Mouse (Mus musculus) neural tube, embryonic 12.5 days (tissue): ENCODE measurements around the gene Slc5a5. TPM values are rescaled to one million over a fixed set of nuclear protein-coding genes. Genes with fewer than 3 reads are reported as not detected.

Experiments used
- ATAC-seq: fragments of 200-750 bp; cut with Nextera tagmentation; 2 replicates; pipeline ENCODE4 v1.8.0; 2017; ENCODE audit warnings: low read depth, mild to moderate bottlenecking, moderate TSS enrichment, moderate library complexity; ENCODE audit not compliant: low FRiP score
- H3K27ac ChIP-seq: fragments of 300-500 bp; sonication (generic); 2 replicates; pipeline ENCODE4 v1.5.1; 2016
- H3K27me3 ChIP-seq: fragments of 300-500 bp; sonication (generic); replicated peaks from 2 replicates; pipeline ENCODE4 v1.6.1; 2016; ENCODE audit warnings: mild to moderate bottlenecking
- H3K36me3 ChIP-seq: fragments of 300-500 bp; sonication (generic); 2 replicates; pipeline ENCODE4 v1.6.1; 2016; ENCODE audit warnings: mild to moderate bottlenecking
- H3K4me1 ChIP-seq: fragments of 300-500 bp; sonication (generic); 2 replicates; pipeline ENCODE4 v1.6.1; 2016
- H3K4me2 ChIP-seq: fragments of 300-500 bp; sonication (generic); replicated peaks from 2 replicates; pipeline ENCODE4 v1.6.1; 2016; ENCODE audit warnings: mild to moderate bottlenecking
- H3K4me3 ChIP-seq: fragments of 300-500 bp; sonication (generic); 2 replicates; pipeline ENCODE4 v1.5.1; 2016
- H3K9ac ChIP-seq: fragments of 300-500 bp; sonication (generic); 2 replicates; pipeline ENCODE4 v1.6.1; 2016; ENCODE audit warnings: mild to moderate bottlenecking
- H3K9me3 ChIP-seq: fragments of 300-500 bp; sonication (generic); 2 replicates; pipeline ENCODE4 v1.6.1; 2016; ENCODE audit warnings: mild to moderate bottlenecking
- WGBS: fragments of 180-500 bp; shearing (Covaris S2); methylation state at CpG from one replicate; pipeline ENCODE4 v1.1.7; 2016; 5-methylcytosine and 5-hydroxymethylcytosine counted together
- microRNA counts: library from miRNA; unstranded; fragments of <30 nt; microRNA quantifications from one replicate; lab custom pipeline; 2017
- microRNA-seq: library from miRNA; unstranded; fragments of <30 nt; microRNA quantifications from one replicate; pipeline ENCODE4, GENCODE M21; 2017
- polyA plus RNA-seq: library from polyadenylated mRNA; unstranded; fragments of >200 nt; fragmentation: Nextera tagmentation; extraction: Ambion mirVana; gene quantifications from 2 replicates; pipeline ENCODE4 v1.2.1, GENCODE M21; 2016

Gene Slc5a5
- polyA plus RNA-seq, 1 experiment from 2014 or later, result 1.5 TPM

DNA sequence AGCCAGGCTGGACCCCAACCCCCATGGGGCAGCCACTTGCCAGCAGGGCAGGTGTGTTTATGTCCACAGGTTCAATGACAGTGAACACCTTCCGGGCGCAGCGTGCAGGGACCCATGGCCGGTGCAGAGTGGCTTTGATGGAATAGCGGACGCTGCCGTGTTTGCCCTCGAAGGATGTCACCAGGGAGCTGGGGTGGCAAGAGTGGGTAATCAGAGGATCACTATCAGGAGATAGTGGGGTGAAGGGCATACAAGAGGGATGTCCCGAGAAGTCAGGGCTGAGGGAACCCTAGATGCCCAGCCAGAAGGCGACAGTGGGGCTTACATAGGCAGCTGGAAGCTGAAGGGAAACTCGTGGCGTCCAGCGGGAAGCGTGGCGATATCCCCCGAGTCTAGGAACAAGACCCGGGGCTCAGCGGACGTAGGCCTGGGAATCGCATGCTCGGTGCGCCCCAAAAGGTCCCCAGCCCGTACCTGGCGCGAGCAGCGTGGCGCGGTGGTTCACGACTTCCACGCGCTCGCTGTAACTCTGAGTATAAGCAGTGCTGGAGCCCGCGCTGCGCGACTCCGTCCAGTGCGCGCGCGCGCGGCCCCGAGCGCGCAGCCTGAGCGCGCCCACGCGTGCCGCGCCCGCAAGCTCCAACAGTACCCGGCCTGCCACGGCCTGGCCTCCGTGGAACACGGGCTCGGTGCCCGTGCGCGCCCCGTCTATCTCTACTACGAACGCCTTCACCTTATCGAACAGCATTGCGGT is 53.7 kb downstream of the Slc5a5 start:
- Histone ChIP-seq H3K9me3 (no peaks in the 10 kb centered on the region), H3K4me1 (peaks cover 9% of the 10 kb centered on the region), H3K9ac (peak overlapping the region; percentile 79), H3K4me3 (peak overlapping the region; percentile 57), H3K27ac (peak overlapping the region; percentile 42; the same call in 1 of the 2 replicates), H3K27me3 (no peaks in the 10 kb centered on the region), H3K36me3 (peaks cover 13% of the 10 kb centered on the region; the same call in 1 of the 2 replicates), H3K4me2 (peak overlapping the region; percentile 78)
- ATAC-seq, result peak; percentile 49
- 3% methylated on average over 66 of the region's 66 CpGs for WGBS

DNA sequence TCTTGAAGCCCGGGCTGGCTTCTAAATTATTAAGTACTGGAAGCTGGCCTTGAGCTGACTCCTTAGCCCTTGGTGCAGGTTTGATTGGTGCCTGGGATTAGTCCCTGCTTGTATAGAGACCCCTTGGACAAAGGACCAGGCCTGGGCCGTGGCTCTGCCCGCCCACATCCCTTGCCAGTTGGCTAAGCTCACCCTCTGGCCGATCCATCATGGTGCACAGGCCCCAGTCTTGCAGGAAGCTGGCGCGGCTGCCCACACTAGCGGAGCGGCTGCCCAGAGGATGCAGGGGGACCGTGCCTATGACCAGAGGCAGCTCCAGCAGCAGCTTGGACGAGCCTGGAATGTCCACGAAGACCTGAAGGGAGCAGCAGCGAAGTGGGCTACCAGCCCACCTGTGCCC is 55.9 kb downstream of the Slc5a5 start:
- Histone ChIP-seq H3K36me3 (peaks cover 13% of the 10 kb centered on the region; the same call in 1 of the 2 replicates), H3K27me3 (no peaks in the 10 kb centered on the region), H3K27ac (no peak overlapping the region), H3K4me2 (no peak overlapping the region), H3K9me3 (no peaks in the 10 kb centered on the region), H3K4me1 (peaks cover 13% of the 10 kb centered on the region), H3K9ac (no peak overlapping the region), H3K4me3 (no peak overlapping the region)
- 89% methylated on average over 12 of the region's 12 CpGs for WGBS
- ATAC-seq, result no peak

DNA sequence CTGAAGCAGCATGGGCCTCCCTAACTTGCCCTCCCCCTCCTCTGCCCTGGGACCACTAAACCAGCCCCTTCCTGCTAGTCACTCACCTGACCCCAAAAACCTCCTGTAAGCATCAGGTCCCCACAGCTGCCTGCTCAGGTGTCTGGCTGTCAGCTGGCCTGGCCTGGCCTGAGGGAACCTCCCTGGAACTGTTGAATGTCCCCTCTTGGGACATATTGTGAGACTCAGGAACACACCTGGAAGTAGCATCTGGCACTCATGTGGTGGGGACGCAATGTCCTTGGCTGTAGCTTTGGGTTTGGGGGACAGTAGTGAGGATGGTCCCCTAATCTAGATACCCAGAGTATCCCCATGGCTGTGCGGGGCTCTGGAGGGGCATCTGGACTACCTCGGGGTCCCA is 58.5 kb downstream of the Slc5a5 start:
- WGBS, result 98% methylated on average over 3 of the region's 3 CpGs
- ATAC-seq, result no peak
- no peak overlapping the region for H3K4me3 ChIP-seq

DNA sequence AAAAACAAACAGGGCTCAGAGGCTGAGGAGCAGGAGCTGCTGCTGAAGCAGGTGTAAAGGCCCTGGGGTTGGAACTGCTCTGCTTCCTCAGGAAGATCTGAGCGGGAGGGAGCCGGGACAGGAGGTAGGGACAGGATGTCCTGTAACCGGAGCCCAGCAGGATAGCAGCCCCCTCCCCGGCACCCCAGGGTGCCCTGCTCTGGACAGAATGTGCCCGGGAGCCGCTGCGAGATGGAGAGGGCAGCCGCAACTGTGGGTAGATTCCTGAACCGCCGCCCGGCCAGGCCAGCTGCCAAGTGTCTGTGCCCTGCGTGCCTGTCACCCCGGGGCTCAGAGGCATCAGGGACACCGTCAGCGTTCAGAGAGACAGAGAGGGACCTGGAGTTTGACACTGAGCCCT is 59.0 kb downstream of the Slc5a5 start:
- no peak overlapping the region for H3K4me2 ChIP-seq
- H3K4me3 ChIP-seq, result no peak overlapping the region
- ATAC-seq, result no peak
- H3K27me3 ChIP-seq, result no peaks in the 10 kb centered on the region
- H3K27ac ChIP-seq, result no peak overlapping the region
- no peaks in the 10 kb centered on the region for H3K9me3 ChIP-seq
- peaks cover 7% of the 10 kb centered on the region for H3K4me1 ChIP-seq
- H3K36me3 ChIP-seq, result peaks cover 13% of the 10 kb centered on the region; the same call in 1 of the 2 replicates
- peak overlapping the region; percentile 22; the same call in 1 of the 2 replicates for H3K9ac ChIP-seq
- 51% methylated on average over 15 of the region's 15 CpGs for WGBS

More for the DNA sequence above, 58.5 kb downstream of the Slc5a5 start:
- H3K36me3 ChIP-seq, result peaks cover 13% of the 10 kb centered on the region; the same call in 1 of the 2 replicates
- H3K27ac ChIP-seq, result no peak overlapping the region
- H3K4me1 ChIP-seq, result peaks cover 12% of the 10 kb centered on the region
- no peak overlapping the region for H3K4me2 ChIP-seq
- no peak overlapping the region for H3K9ac ChIP-seq
- H3K27me3 ChIP-seq, result no peaks in the 10 kb centered on the region
- H3K9me3 ChIP-seq, result no peaks in the 10 kb centered on the region

DNA sequence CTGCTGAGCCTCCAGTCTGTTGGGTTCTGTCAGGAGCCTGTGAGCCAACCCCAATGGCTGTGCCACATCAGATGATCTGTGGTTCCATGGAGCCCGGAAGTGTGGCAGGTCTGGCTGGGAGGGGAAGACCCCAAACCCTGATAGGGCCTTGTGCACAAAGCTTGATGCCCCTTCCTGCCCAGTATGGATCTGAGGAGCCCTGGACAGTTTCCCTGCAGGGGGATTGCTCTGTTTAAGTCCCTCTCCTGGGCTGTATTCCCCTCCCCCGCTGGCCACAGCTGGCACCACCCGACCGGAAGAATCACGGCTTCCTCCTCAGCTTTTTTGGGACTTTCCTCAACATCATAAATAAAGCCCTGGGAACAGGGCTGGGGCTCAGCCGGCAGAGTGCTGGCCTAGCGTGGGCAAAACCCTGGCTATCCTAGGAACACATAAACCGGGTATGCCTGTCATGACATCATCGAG is 59.5 kb downstream of the Slc5a5 start:
- no peak overlapping the region for H3K4me2 ChIP-seq
- H3K4me3 ChIP-seq, result no peak overlapping the region
- H3K27me3 ChIP-seq, result no peaks in the 10 kb centered on the region
- H3K9ac ChIP-seq, result no peak overlapping the region
- WGBS, result 39% methylated on average over 9 of the region's 9 CpGs
- peaks cover 4% of the 10 kb centered on the region; the same call in 1 of the 2 replicates for H3K4me1 ChIP-seq
- H3K9me3 ChIP-seq, result no peaks in the 10 kb centered on the region
- ATAC-seq, result no peak
- H3K27ac ChIP-seq, result no peak overlapping the region
- H3K36me3 ChIP-seq, result peaks cover 13% of the 10 kb centered on the region; the same call in 1 of the 2 replicates

MicroRNAs encoded within 50 kb of the gene (microRNA counts, 519-probe panel; counts per million panel counts)
- 342 counts per million, percentile 67 among the panel's probes with 10 or more counts for microRNA mmu-miR-1969 (lab: Ali Mortazavi, UCI)

Small RNA genes within 50 kb of the gene (microRNA-seq; reads per million reads assigned to microRNA genes)
- gene Mir1969 (5.2 reads per million, percentile 16 among the genes with 10 or more reads in this experiment), gene Mir7067 (not detected)

Other genes starting within 250 kb of the Slc5a5 start
- 181 and 188 TPM in 2 replicates for gene Pgpep1, start 232.4 kb downstream of the Slc5a5 start, polyA plus RNA-seq
- gene Lsm4, start 219.5 kb downstream of the Slc5a5 start, polyA plus RNA-seq, result 264 and 277 TPM in 2 replicates
- 248 and 267 TPM in 2 replicates for gene Jund, start 193.8 kb downstream of the Slc5a5 start, polyA plus RNA-seq
- gene Iqcn, start 189.3 kb downstream of the Slc5a5 start, polyA plus RNA-seq, result 0.06 and 0.16 TPM in 2 replicates
- gene Gm3336, start 174.2 kb downstream of the Slc5a5 start, polyA plus RNA-seq, result not detected in 2 replicates
- 0.19 and 0.41 TPM in 2 replicates for gene Pde4c, start 169.0 kb downstream of the Slc5a5 start, polyA plus RNA-seq
- 184 and 199 TPM in 2 replicates for gene Rab3a, start 138.1 kb downstream of the Slc5a5 start, polyA plus RNA-seq
- gene Mpv17l2, start 131.8 kb downstream of the Slc5a5 start, polyA plus RNA-seq, result 45.0 and 51.2 TPM in 2 replicates
- gene Pik3r2, start 116.0 kb downstream of the Slc5a5 start, polyA plus RNA-seq, result 84.0 and 84.6 TPM in 2 replicates
- 15.9 and 17.4 TPM in 2 replicates for gene Mast3, start 87.7 kb downstream of the Slc5a5 start, polyA plus RNA-seq
- not detected in 2 replicates for gene Il12rb1, start 84.3 kb downstream of the Slc5a5 start, polyA plus RNA-seq
- gene Arrdc2, start 53.0 kb downstream of the Slc5a5 start, polyA plus RNA-seq, result 9.7 and 10.2 TPM in 2 replicates
- gene Kcnn1, start 29.5 kb downstream of the Slc5a5 start, polyA plus RNA-seq, result 24.8 and 26.4 TPM in 2 replicates
- gene Ccdc124, start 18.8 kb downstream of the Slc5a5 start, polyA plus RNA-seq, result 142 and 145 TPM in 2 replicates
- 2,364 and 2,595 TPM in 2 replicates for gene Rpl18a, start 4.7 kb upstream of the Slc5a5 start, polyA plus RNA-seq
- 59.3 and 62.6 TPM in 2 replicates for gene Map1s, start 13.2 kb upstream of the Slc5a5 start, polyA plus RNA-seq